Mouse (Mus musculus) liver, adult 2 months (tissue): ENCODE data around the gene Pawr. TPM values are rescaled to one million over a fixed set of nuclear protein-coding genes. Genes with fewer than 3 reads are reported as not detected.

ENCODE experiments used
- DNase-seq: peaks from one replicate; pipeline ENCODE4 v3.0.0-alpha.2; 2011; ENCODE audit warnings: low read depth, low spot score; ENCODE audit errors: extremely low read depth
- H3K27ac ChIP-seq: fragments of 200-500 bp; replicated peaks from 2 replicates; pipeline ENCODE4 v1.5.1; 2012; ENCODE audit warnings: low read depth, mild to moderate bottlenecking, control low read depth, inconsistent platforms, low read length; ENCODE audit not compliant: insufficient read depth
- H3K27me3 ChIP-seq: fragments of 200-500 bp; 2 replicates; pipeline ENCODE4 v1.6.1; 2012; ENCODE audit warnings: mild to moderate bottlenecking, moderate library complexity, low read length, inconsistent platforms; ENCODE audit not compliant: control insufficient read depth, insufficient read depth
- H3K36me3 ChIP-seq: fragments of 200-500 bp; 2 replicates; pipeline ENCODE4 v1.6.1; 2012; ENCODE audit warnings: low read length, inconsistent platforms; ENCODE audit not compliant: control insufficient read depth, insufficient read depth
- H3K4me1 ChIP-seq: fragments of 200-500 bp; 2 replicates; pipeline ENCODE4 v1.6.1; 2011; ENCODE audit warnings: low read length; ENCODE audit not compliant: control insufficient read depth, insufficient read depth
- H3K4me3 ChIP-seq: fragments of 200-500 bp; 2 replicates; pipeline ENCODE4 v1.5.1; 2011; ENCODE audit warnings: low read depth, mild to moderate bottlenecking, control low read depth, low read length, moderate library complexity; ENCODE audit not compliant: insufficient read depth
- H3K79me2 ChIP-seq: fragments of 200-500 bp; 2 replicates; pipeline ENCODE4 v1.6.1; 2012; ENCODE audit warnings: inconsistent platforms, mild to moderate bottlenecking, low read length, moderate library complexity; ENCODE audit not compliant: control insufficient read depth, insufficient read depth
- H3K9ac ChIP-seq: fragments of 200-500 bp; 2 replicates; pipeline ENCODE4 v1.6.1; 2012; ENCODE audit warnings: low read depth, mild to moderate bottlenecking, control low read depth, inconsistent platforms, low read length
- CTCF ChIP-seq: fragments of 200-500 bp; IDR thresholded peaks from 2 replicates; pipeline ENCODE4 v1.5.1; 2011; ENCODE audit warnings: low read depth, low read length, control low read depth
- POLR2A ChIP-seq: fragments of 200-500 bp; IDR thresholded peaks from 2 replicates; pipeline ENCODE4 v1.6.1; 2011; ENCODE audit warnings: low read length, control low read depth; ENCODE audit not compliant: insufficient read depth; ENCODE audit errors: extremely low read depth
- WGBS: fragments of 180-500 bp; shearing (Covaris S2); methylation state at CpG from one replicate; pipeline ENCODE4 v1.1.7; 2018; 5-methylcytosine and 5-hydroxymethylcytosine counted together
- polyA plus RNA-seq: library from polyadenylated mRNA; depleted of rRNA; stranded (reverse); fragments of >200 nt; gene quantifications from 2 replicates; pipeline ENCODE4 v1.2.3, GENCODE M21; 2012
- total RNA-seq: library from RNA; depleted of rRNA; stranded (reverse); fragments of >200 nt; gene quantifications from 2 replicates; pipeline ENCODE4 v1.2.3, GENCODE M21; 2014

Pawr gene
- total and polyA plus RNA-seq, 2 experiments, result 5.0 to 7.1 TPM

DNA sequence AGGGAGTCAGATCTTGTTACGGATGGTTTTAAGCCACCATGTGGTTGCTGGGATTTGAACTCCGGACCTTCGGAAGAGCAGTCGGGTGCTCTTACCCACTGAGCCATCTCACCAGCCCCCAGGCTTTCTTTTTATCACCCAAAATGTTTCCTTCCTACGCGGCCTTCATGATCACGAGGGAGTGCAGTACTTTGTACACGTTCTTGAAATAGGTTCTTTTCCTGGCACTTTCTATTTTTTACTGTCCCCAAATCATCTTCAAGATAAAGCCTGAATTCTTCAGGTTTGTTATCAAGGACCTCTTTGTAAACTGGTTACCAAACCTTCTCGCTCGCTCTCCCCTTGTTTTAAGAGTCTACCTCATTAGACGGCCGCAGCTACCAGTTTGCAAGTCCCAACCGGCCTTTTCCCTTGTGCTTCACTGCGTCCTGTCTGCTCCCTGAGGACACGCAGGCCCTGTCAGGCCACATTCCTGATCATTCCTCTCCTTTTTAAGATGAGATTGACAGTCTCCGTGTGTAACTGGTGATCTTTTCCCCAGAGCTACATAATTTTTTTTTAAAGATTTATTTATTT, 38.2 kb upstream of the Pawr start:
- Histone ChIP-seq H3K4me3 (no peak overlapping the region), H3K27ac (no peak overlapping the region), H3K27me3 (no peaks in the 10 kb centered on the region), H3K79me2 (no peaks in the 10 kb centered on the region), H3K36me3 (no peaks in the 10 kb centered on the region), H3K4me1 (no peaks in the 10 kb centered on the region), H3K9ac (no peak overlapping the region)
- 90% methylated on average over 16 of the region's 16 CpGs for WGBS
- no peak for DNase-seq
- TF ChIP-seq POLR2A (no peak), CTCF (no peak)

DNA sequence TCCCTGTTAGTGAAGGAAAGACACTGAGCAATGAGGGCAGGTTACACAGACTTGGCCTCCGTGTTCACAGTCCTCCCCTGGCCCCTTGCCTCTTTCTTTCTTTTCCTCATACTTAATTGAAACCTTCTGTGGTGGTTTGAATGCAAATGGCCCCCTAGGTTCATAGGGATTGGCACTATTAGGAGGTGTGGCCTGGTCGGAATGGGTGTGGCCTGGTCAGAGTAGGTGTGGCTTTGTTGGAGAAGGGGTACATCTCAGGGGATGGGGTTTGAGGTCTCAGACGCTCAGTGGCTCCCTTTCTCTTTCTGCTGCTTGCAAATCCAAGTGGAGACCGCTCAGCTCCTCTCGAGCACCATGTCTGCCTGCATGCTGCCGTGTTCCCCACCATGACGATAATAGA, 37.2 kb upstream of the Pawr start:
- H3K4me3 ChIP-seq, result no peak overlapping the region
- DNase-seq, result no peak
- no peaks in the 10 kb centered on the region for H3K79me2 ChIP-seq
- TF ChIP-seq POLR2A (no peak), CTCF (no peak)
- H3K9ac ChIP-seq, result no peak overlapping the region
- no peaks in the 10 kb centered on the region for H3K4me1 ChIP-seq
- WGBS, result 88% methylated on average over 7 of the region's 7 CpGs
- no peak overlapping the region for H3K27ac ChIP-seq
- H3K36me3 ChIP-seq, result no peaks in the 10 kb centered on the region
- no peaks in the 10 kb centered on the region for H3K27me3 ChIP-seq

DNA sequence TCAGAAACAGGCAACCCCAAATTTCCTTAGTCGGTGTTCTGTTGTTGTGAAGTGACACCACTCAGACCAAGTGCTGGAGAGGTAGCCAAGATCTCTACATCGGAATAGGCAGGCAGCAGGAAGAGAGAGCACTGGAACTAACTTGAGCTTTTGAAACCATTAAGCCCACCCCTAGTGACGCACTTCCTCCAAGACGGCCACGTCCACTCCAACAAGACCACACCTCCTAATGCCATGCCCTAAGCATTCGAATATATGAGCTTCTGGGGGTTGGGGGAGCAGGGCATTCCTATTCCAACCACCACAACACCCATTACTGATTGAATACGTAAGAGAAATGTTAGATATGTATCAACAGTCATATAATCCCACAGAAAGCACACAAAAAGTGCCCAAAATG, 35.5 kb upstream of the Pawr start:
- Histone ChIP-seq H3K79me2 (no peaks in the 10 kb centered on the region), H3K9ac (no peak overlapping the region), H3K4me3 (no peak overlapping the region), H3K27ac (no peak overlapping the region), H3K36me3 (no peaks in the 10 kb centered on the region), H3K4me1 (no peaks in the 10 kb centered on the region), H3K27me3 (no peaks in the 10 kb centered on the region)
- WGBS, result 82% methylated on average over 7 of the region's 7 CpGs
- DNase-seq, result no peak
- TF ChIP-seq CTCF (no peak), POLR2A (no peak)

DNA sequence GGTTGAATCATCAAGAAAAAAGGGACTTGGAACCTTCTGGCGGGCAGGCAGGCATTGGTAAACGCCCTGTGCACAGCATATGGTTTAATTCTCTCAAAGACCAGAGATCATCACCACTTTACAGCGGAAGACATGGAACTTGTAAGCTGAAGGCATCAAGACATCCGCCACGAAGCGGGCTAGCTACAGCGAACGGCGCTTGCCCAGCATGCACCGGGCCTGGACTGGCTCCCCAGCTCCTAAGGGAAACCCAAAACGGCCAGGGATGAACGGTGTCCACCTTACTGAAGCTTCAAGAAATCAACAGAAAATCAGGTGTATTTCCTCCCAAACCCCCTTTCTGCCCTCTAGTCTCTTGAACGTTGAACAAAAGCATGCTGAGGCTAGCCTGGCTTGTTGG, 33.7 kb upstream of the Pawr start:
- no peak for TF ChIP-seq CTCF
- no peaks in the 10 kb centered on the region for H3K79me2 ChIP-seq
- no peak overlapping the region for H3K4me3 ChIP-seq
- no peak overlapping the region for H3K9ac ChIP-seq
- H3K4me1 ChIP-seq, result no peaks in the 10 kb centered on the region
- H3K36me3 ChIP-seq, result no peaks in the 10 kb centered on the region
- no peak for DNase-seq
- H3K27me3 ChIP-seq, result no peaks in the 10 kb centered on the region
- 93% methylated on average over 13 of the region's 13 CpGs for WGBS
- no peak overlapping the region for H3K27ac ChIP-seq

DNA sequence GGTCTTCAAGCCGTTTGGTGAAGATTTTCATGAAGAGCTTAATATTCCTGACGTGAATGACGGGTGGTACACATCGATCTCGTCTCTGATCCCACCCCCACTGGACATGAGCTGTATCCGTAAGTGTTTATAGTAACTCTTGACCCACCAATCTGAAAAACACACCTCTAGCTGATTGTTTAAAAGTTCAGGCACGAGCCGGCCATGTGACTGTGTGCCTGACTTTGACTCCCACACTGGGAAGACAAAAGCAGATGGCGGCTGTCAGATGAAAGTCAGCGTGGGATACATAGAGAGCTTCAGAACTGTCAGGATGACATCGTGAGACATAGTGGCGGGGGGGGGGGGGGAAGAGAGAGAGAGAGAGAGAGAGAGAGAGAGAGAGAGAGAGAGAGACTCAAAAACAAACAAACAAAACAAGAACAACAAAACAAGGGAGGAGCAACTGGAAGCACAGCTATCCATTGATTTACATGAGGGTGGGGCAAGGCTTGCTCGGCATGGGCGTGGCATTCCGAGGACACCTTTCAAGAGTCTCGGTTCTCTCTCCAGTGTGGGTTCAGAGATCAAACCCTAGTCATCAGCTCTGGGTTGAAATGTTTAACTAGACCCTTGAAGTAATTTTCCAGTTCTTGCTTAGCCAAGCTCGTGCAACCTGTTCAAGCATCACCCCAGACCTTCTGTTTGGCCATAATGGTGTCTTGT, 32.9 kb upstream of the Pawr start:
- Histone ChIP-seq H3K4me3 (no peak overlapping the region), H3K27ac (no peak overlapping the region), H3K36me3 (no peaks in the 10 kb centered on the region), H3K4me1 (no peaks in the 10 kb centered on the region), H3K9ac (no peak overlapping the region), H3K79me2 (no peaks in the 10 kb centered on the region), H3K27me3 (no peaks in the 10 kb centered on the region)
- WGBS, result 82% methylated on average over 17 of the region's 17 CpGs
- TF ChIP-seq POLR2A (no peak), CTCF (no peak)
- no peak for DNase-seq

DNA sequence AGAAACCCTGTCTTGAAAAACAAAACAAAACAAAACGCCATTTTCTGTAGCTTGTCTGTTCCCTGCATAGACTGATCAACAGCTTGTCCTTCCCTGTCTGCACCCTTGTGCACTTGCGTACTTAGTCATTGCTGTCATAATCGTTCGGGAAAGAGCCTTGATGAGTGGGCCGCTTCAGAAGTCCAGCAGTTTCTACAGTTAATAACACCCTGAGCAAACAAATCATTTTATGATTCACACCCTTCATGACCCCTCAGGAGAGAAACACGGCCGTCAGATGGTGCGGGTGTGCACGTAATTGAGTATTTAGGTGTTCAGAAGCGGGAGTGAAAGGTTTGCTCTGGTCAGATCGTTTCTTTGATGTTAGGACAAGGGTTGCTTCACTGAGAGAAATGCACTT, 32.1 kb upstream of the Pawr start:
- Histone ChIP-seq H3K4me3 (no peak overlapping the region), H3K36me3 (no peaks in the 10 kb centered on the region), H3K27me3 (no peaks in the 10 kb centered on the region), H3K27ac (no peak overlapping the region), H3K4me1 (no peaks in the 10 kb centered on the region), H3K9ac (no peak overlapping the region), H3K79me2 (no peaks in the 10 kb centered on the region)
- no peak for DNase-seq
- 63% methylated on average over 11 of the region's 11 CpGs for WGBS
- TF ChIP-seq POLR2A (no peak), CTCF (no peak)
